Mouse (Mus musculus): ENCODE data around the gene Myo18a. TPM values are rescaled to one million over a fixed set of nuclear protein-coding genes. Genes with fewer than 3 reads are reported as not detected.
"Not testable (repeated sequence)": the region's sequence is repeated elsewhere in the genome, so short reads cannot be mapped to it uniquely, and the experiment has no call there.

The Myo18a gene
- polyA plus RNA-seq, 1 experiment from 2014 or later, result 23.8 TPM

DNA sequence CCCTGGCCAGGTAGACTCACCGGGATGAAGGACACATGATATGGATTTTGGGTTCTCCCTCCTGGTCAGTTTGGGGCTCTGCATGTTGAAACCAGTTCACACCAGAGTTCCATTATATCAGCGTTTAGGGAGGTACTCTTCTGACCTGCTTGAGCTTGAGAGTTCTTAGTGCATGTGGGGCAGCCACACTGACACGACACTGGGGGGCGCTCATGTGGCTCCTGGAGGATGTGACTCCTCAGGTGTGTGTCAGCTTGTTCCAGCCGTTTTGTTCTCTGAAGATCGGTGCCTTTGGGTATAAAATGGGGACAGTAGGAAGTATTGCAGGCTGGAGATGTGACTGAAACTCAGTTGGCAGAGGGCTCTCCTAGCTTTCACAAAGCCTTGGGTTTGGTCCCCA is 19.1 kb upstream of the Myo18a start:
- no peak for DNase-seq (ENCODE audit: low spot score, missing footprints)
- no peaks in the 10 kb centered on the region for H3K4me1 ChIP-seq (ENCODE audit: control insufficient read depth, insufficient read depth, low read length)
- no peaks in the 10 kb centered on the region for H3K36me3 ChIP-seq (ENCODE audit: control insufficient read depth, insufficient read depth, low read length)
- ATAC-seq (ENCODE audit: low FRiP score), result no peak
- no peaks in the 10 kb centered on the region for H3K27me3 ChIP-seq (ENCODE audit: control insufficient read depth, insufficient read depth, low read length)
- H3K4me2 ChIP-seq, result no peak overlapping the region
- no peak overlapping the region for H3K4me3 ChIP-seq (ENCODE audit: low read depth, low read length)
- no peaks in the 10 kb centered on the region for H3K9me3 ChIP-seq (ENCODE audit: control insufficient read depth, low read length)
- H3K27ac ChIP-seq (ENCODE audit: low read depth, low read length), result no peak overlapping the region
- H3K9ac ChIP-seq (ENCODE audit: low read length), result no peak overlapping the region
- WGBS, result 38% methylated on average over 6 of the region's 6 CpGs

DNA sequence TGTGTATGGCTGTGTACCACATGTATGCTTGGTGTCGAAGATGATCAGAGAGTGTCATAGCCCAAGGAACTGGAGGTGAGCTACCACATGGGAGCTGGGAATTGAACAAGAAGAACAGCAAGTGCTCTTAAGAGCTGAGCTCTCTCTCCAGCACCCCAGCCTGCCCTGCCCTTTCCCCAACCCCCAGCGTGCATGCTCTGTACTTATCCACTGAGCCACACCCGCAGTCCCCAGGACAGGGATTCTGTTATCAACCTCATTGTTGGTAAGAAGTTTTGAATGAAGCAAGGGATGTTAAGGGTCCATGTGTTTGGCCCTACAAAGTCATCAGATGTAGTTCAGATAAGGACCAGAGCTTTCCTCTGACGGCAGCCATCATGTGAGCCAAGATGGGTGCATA is 16.4 kb upstream of the Myo18a start:
- Histone ChIP-seq H3K9me3 (ENCODE audit: control insufficient read depth, low read length) (no peaks in the 10 kb centered on the region), H3K27ac (ENCODE audit: low read depth, low read length) (no peak overlapping the region), H3K4me3 (ENCODE audit: low read depth, low read length) (no peak overlapping the region), H3K27me3 (ENCODE audit: control insufficient read depth, insufficient read depth, low read length) (no peaks in the 10 kb centered on the region), H3K4me2 (no peak overlapping the region), H3K9ac (ENCODE audit: low read length) (no peak overlapping the region), H3K4me1 (ENCODE audit: control insufficient read depth, insufficient read depth, low read length) (no peaks in the 10 kb centered on the region), H3K36me3 (ENCODE audit: control insufficient read depth, insufficient read depth, low read length) (no peaks in the 10 kb centered on the region)
- ATAC-seq (ENCODE audit: low FRiP score) (no peak), DNase-seq (ENCODE audit: low spot score, missing footprints) (no peak)
- WGBS, result 95% methylated on average over 4 of the region's 4 CpGs

DNA sequence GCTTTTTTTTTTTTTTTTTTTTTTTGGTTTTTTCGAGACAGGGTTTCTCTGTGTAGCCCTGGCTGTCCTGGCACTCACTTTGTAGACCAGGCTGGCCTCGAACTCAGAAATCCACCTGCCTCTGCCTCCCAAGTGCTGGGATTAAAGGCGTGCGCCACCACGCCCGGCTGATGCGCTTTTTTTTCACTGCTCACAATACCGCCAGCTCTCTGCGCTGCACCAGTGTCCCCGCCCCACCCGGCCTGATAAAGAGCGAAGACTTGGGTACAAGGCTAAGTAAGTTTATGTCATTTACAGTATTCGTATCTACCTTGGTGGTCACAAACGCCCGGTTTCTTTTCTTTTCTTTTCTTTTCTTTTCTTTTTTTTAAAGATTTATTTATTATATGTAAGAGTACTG is 15.9 kb upstream of the Myo18a start:
- not testable (repeated sequence) for H3K4me1 ChIP-seq (ENCODE audit: control insufficient read depth, insufficient read depth, low read length); H3K36me3 ChIP-seq (ENCODE audit: control insufficient read depth, insufficient read depth, low read length); H3K27ac ChIP-seq (ENCODE audit: low read depth, low read length); DNase-seq (ENCODE audit: low spot score, missing footprints); H3K9me3 ChIP-seq (ENCODE audit: control insufficient read depth, low read length); H3K4me3 ChIP-seq (ENCODE audit: low read depth, low read length); H3K9ac ChIP-seq (ENCODE audit: low read length); H3K27me3 ChIP-seq (ENCODE audit: control insufficient read depth, insufficient read depth, low read length); ATAC-seq (ENCODE audit: low FRiP score); H3K4me2 ChIP-seq
- 98% methylated on average over 13 of the region's 15 CpGs for WGBS

DNA sequence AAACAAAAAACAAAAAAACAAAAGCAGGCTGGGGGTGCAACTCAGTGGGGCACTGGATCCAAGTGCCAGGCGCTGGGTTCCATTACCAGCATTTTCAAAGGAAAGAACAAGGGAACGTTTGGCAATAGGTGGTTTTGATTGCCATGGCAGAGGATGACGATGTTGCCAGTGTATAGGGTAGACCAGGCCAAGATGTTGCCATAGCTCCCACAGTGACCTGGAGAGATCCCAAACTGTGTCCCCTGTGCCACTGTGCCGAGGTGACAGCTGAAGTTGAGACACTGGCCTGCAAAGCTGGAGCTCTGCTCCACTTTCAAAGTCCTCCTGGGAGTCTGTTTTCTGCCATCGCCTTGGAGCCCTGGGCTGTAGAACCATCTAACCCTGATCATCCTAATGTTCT is 14.1 kb upstream of the Myo18a start:
- 84% methylated on average over 5 of the region's 5 CpGs for WGBS
- H3K4me2 ChIP-seq, result no peak overlapping the region
- H3K4me1 ChIP-seq (ENCODE audit: control insufficient read depth, insufficient read depth, low read length), result no peaks in the 10 kb centered on the region
- ATAC-seq (ENCODE audit: low FRiP score) (no peak), DNase-seq (ENCODE audit: low spot score, missing footprints) (no peak)
- no peaks in the 10 kb centered on the region for H3K27me3 ChIP-seq (ENCODE audit: control insufficient read depth, insufficient read depth, low read length)
- no peaks in the 10 kb centered on the region for H3K36me3 ChIP-seq (ENCODE audit: control insufficient read depth, insufficient read depth, low read length)
- no peak overlapping the region for H3K4me3 ChIP-seq (ENCODE audit: low read depth, low read length)
- no peak overlapping the region for H3K27ac ChIP-seq (ENCODE audit: low read depth, low read length)
- no peaks in the 10 kb centered on the region for H3K9me3 ChIP-seq (ENCODE audit: control insufficient read depth, low read length)
- no peak overlapping the region for H3K9ac ChIP-seq (ENCODE audit: low read length)

DNA sequence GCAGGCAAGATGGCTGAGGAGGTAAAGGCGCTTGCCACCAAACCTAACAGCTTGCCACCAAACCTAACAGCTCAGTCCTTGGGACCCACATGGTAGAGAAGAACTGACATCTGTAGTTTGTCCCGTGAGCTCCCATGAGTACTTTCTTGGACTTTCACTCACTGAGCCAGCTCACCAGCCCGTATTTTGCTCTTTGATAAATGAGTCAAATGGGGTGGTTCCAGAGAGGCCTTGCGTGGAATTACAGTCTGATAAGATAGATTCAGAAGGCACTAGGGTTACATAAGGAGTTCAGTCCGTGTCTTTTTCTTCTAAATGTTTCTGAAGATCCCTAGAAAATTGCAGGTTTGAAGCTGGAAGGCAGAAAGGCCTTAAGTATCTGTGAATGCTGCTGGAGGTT is 10.5 kb upstream of the Myo18a start:
- H3K4me1 ChIP-seq (ENCODE audit: control insufficient read depth, insufficient read depth, low read length), result no peaks in the 10 kb centered on the region
- H3K4me2 ChIP-seq, result no peak overlapping the region
- WGBS, result 78% methylated on average over 5 of the region's 5 CpGs
- H3K36me3 ChIP-seq (ENCODE audit: control insufficient read depth, insufficient read depth, low read length), result no peaks in the 10 kb centered on the region
- H3K27me3 ChIP-seq (ENCODE audit: control insufficient read depth, insufficient read depth, low read length), result no peaks in the 10 kb centered on the region
- no peak overlapping the region for H3K27ac ChIP-seq (ENCODE audit: low read depth, low read length)
- no peak overlapping the region for H3K4me3 ChIP-seq (ENCODE audit: low read depth, low read length)
- no peak for DNase-seq (ENCODE audit: low spot score, missing footprints)
- no peak overlapping the region for H3K9ac ChIP-seq (ENCODE audit: low read length)
- no peak for ATAC-seq (ENCODE audit: low FRiP score)
- no peaks in the 10 kb centered on the region for H3K9me3 ChIP-seq (ENCODE audit: control insufficient read depth, low read length)

DNA sequence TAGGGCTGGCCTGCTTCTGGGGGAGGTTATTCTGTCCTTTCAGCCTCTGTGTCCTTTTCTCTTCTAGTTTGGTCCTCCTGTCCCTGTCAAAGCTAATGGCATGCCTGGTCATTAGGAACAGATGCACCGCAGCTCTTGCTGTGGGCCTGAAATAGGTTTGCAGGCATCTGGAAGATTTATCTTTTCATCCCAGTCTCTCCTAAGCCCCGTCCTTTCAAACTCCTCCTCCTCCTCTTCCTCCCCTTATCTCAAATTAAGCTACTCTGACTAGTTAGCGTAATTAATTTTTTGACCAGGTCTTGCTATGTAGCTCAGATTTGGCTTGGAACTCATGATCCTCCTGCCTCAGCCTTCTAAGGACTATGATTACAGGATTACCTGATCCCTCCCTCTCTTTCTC is 9.6 kb upstream of the Myo18a start:
- no peaks in the 10 kb centered on the region for H3K4me1 ChIP-seq (ENCODE audit: control insufficient read depth, insufficient read depth, low read length)
- ATAC-seq (ENCODE audit: low FRiP score) (no peak), DNase-seq (ENCODE audit: low spot score, missing footprints) (peak; percentile 44)
- no peaks in the 10 kb centered on the region for H3K36me3 ChIP-seq (ENCODE audit: control insufficient read depth, insufficient read depth, low read length)
- 80% methylated on average over 3 of the region's 3 CpGs for WGBS
- no peak overlapping the region for H3K4me2 ChIP-seq
- H3K27ac ChIP-seq (ENCODE audit: low read depth, low read length), result no peak overlapping the region
- no peaks in the 10 kb centered on the region for H3K9me3 ChIP-seq (ENCODE audit: control insufficient read depth, low read length)
- H3K4me3 ChIP-seq (ENCODE audit: low read depth, low read length), result no peak overlapping the region
- no peak overlapping the region for H3K9ac ChIP-seq (ENCODE audit: low read length)
- no peaks in the 10 kb centered on the region for H3K27me3 ChIP-seq (ENCODE audit: control insufficient read depth, insufficient read depth, low read length)

DNA sequence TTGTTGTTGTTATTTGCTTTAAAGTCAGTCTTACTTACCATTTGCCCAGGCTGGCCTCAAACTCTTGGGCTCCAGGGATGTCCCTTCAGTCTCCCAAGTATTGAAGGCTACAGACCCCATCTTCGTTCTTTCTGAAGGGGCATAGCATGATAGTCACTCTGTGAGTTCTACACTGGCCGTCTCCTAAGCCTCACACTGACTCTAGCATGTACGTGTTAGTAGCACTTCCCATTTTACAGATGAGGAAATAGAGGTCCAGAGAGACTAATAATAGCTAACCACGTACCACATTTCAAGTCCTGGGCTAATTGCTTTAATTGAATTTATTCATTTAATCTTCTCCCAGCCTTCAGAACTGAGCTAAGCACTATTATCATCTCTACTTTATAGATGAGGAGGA is 3.0 kb upstream of the Myo18a start:
- H3K27me3 ChIP-seq (ENCODE audit: control insufficient read depth, insufficient read depth, low read length), result no peaks in the 10 kb centered on the region
- DNase-seq (ENCODE audit: low spot score, missing footprints), result peak; percentile 57
- no peak overlapping the region for H3K27ac ChIP-seq (ENCODE audit: low read depth, low read length)
- no peaks in the 10 kb centered on the region for H3K9me3 ChIP-seq (ENCODE audit: control insufficient read depth, low read length)
- peaks cover 17% of the 10 kb centered on the region for H3K4me1 ChIP-seq (ENCODE audit: control insufficient read depth, insufficient read depth, low read length)
- no peak for ATAC-seq (ENCODE audit: low FRiP score)
- H3K4me2 ChIP-seq, result no peak overlapping the region
- WGBS, result 90% methylated on average over 4 of the region's 4 CpGs
- H3K4me3 ChIP-seq (ENCODE audit: low read depth, low read length), result no peak overlapping the region
- no peaks in the 10 kb centered on the region for H3K36me3 ChIP-seq (ENCODE audit: control insufficient read depth, insufficient read depth, low read length)
- no peak overlapping the region for H3K9ac ChIP-seq (ENCODE audit: low read length)

DNA sequence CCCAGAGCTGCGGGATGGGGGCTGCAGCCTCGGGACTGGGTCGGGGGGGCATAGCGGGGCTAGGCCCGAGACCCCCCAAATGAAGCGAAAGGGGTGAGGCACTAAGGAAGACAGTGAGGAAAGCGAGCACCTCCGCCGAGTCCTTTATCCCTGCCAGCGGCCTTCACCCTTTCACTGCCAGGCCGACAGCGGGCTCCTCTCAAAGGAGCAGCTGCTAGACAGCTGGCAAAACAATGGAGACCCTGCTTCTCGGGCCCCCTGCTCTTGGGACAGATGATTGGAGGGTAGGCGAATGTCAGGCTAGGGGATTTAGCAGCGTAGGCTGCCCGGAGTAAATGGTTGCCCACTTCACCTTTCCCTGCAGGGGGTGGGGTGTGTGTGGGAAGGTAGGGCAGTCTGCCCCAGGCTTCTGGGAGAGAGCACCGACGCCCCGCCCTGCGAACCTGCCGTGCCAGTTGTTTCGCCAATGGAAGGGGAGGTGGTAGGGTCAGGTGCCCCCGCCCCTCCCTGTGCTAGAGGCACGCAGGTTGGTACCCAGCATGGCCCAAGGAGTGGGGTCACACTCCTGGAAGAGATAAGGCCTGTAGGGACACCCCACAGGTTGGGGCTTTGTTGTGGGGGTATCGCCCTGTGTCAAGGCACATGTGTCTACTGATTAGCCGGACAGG is 761 bp downstream of the Myo18a start:
- Histone ChIP-seq H3K9ac (ENCODE audit: low read length) (peak overlapping the region; percentile 99), H3K4me2 (peak overlapping the region; percentile 83), H3K4me1 (ENCODE audit: control insufficient read depth, insufficient read depth, low read length) (peaks cover 39% of the 10 kb centered on the region), H3K27ac (ENCODE audit: low read depth, low read length) (peak overlapping the region; percentile 93), H3K36me3 (ENCODE audit: control insufficient read depth, insufficient read depth, low read length) (no peaks in the 10 kb centered on the region), H3K9me3 (ENCODE audit: control insufficient read depth, low read length) (no peaks in the 10 kb centered on the region), H3K27me3 (ENCODE audit: control insufficient read depth, insufficient read depth, low read length) (no peaks in the 10 kb centered on the region), H3K4me3 (ENCODE audit: low read depth, low read length) (peak overlapping the region; percentile 95)
- 6% methylated on average over 26 of the region's 26 CpGs for WGBS
- peak; percentile 73 for ATAC-seq (ENCODE audit: low FRiP score)
- DNase-seq (ENCODE audit: low spot score, missing footprints), result peak; percentile 97

DNA sequence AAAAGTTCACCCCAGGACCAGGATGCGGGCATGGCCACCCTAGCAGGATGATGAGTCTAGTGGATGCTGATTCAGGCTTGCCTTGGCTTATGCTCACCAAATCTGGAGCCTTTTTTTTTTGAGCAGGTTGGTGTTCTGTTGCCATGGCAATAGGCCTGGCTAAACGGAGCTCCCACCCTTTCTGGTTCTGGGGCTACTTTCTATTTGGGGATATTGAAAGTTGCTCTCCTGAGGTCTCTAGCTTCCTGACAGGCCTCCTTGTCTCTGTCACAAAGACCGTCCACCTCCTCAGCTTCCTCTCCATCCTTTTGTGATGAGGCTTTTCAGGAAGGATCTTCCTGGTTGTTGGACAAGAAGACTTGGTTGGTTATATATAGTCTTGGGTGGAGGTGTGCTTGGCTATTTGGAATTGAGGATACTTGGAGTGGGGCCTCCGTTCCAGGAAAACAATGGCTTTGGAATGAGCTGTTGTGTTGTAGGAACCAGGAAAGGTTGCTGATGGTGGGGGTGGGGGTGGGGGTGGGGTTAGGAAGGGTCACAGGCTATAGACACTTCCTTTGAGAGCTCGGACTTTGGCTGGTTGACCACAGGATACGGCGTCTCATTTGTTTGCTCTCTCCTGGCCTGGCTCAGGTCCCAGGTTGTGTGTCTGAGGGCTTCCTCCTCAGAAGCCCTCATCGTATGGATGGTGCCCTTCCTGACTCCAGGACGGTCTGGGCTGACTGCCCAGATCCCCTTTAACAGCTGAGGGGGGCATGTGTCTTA is 1.8 kb downstream of the Myo18a start:
- H3K4me3 ChIP-seq (ENCODE audit: low read depth, low read length), result peak overlapping the region; percentile 95; the same call in 1 of the 2 replicates
- H3K9ac ChIP-seq (ENCODE audit: low read length), result 0 out of 2 replicates have a peak overlapping the region, but pooled peaks have one; percentile 99
- 58% methylated on average over 9 of the region's 9 CpGs for WGBS
- H3K27me3 ChIP-seq (ENCODE audit: control insufficient read depth, insufficient read depth, low read length), result no peaks in the 10 kb centered on the region
- no peaks in the 10 kb centered on the region for H3K9me3 ChIP-seq (ENCODE audit: control insufficient read depth, low read length)
- DNase-seq (ENCODE audit: low spot score, missing footprints) (no peak), ATAC-seq (ENCODE audit: low FRiP score) (no peak)
- peak overlapping the region; percentile 83 for H3K4me2 ChIP-seq
- no peaks in the 10 kb centered on the region for H3K36me3 ChIP-seq (ENCODE audit: control insufficient read depth, insufficient read depth, low read length)
- H3K27ac ChIP-seq (ENCODE audit: low read depth, low read length), result no peak overlapping the region
- H3K4me1 ChIP-seq (ENCODE audit: control insufficient read depth, insufficient read depth, low read length), result peaks cover 39% of the 10 kb centered on the region
